Mouse (Mus musculus) G1E (cell line): ENCODE data around the gene Arhgef10l. TPM values are rescaled to one million over a fixed set of nuclear protein-coding genes. Genes with fewer than 3 reads are reported as not detected.

ENCODE experiments used
- ATAC-seq: 2 replicates; pipeline ENCODE4 v1.8.0; 2016; ENCODE audit warnings: mild to moderate bottlenecking; ENCODE audit not compliant: insufficient number of reproducible peaks, poor library complexity, low FRiP score, severe bottlenecking; ENCODE audit errors: extremely low read depth
- DNase-seq: peaks from one replicate; pipeline ENCODE4 v3.0.0; 2012; ENCODE audit warnings: low spot score
- H3K27me3 ChIP-seq: 2 replicates; pipeline ENCODE4 v1.6.1; 2012; ENCODE audit warnings: mild to moderate bottlenecking, low read length, inconsistent platforms; ENCODE audit not compliant: insufficient read depth
- H3K36me3 ChIP-seq: replicated peaks from 2 replicates; pipeline ENCODE3; 2012; ENCODE audit warnings: mild to moderate bottlenecking, inconsistent platforms
- H3K4me1 ChIP-seq: 2 replicates; pipeline ENCODE4 v1.6.1; 2012; ENCODE audit warnings: low read depth, low read length, inconsistent platforms, mixed read lengths; ENCODE audit not compliant: insufficient read depth
- H3K4me3 ChIP-seq: 2 replicates; pipeline ENCODE4 v1.5.1; 2012; ENCODE audit warnings: low read depth, mild to moderate bottlenecking, inconsistent platforms, low read length, moderate library complexity, mixed read lengths
- H3K9me3 ChIP-seq: replicated peaks from 2 replicates; pipeline ENCODE4 v1.6.1; 2012; ENCODE audit warnings: inconsistent platforms
- CTCF ChIP-seq: IDR thresholded peaks from 2 replicates; pipeline ENCODE4 v1.5.1; 2012; ENCODE audit warnings: low read depth, low read length, inconsistent platforms, mixed read lengths
- GATA1 ChIP-seq: IDR thresholded peaks from 2 replicates; pipeline ENCODE4 v1.6.1; 2012; ENCODE audit warnings: borderline replicate concordance, low read length, inconsistent platforms, mixed read lengths
- GATA2 ChIP-seq: IDR thresholded peaks from 2 replicates; pipeline ENCODE4 v1.6.1; 2012; ENCODE audit warnings: low read depth, low read length, inconsistent platforms, borderline replicate concordance
- POLR2AphosphoS5 ChIP-seq: IDR thresholded peaks from 2 replicates; pipeline ENCODE4 v1.6.1; 2012; ENCODE audit warnings: low read depth, low read length, inconsistent platforms; ENCODE audit not compliant: insufficient replicate concordance
- TAL1 ChIP-seq: conservative IDR thresholded peaks from 2 replicates; pipeline ENCODE4 v1.6.1; 2012; ENCODE audit warnings: low read depth, low read length, inconsistent platforms, mixed read lengths
- polyA plus RNA-seq: library from polyadenylated mRNA; stranded (reverse); fragments of >175 nt; gene quantifications from 2 replicates; pipeline ENCODE4 v1.2.3, GENCODE M21; 2012
- total RNA-seq, 2 experiments: library from RNA; stranded (forward) in 1 of 2; stranded (reverse) in 1 of 2; fragments of 200-1000 nt in 1 of 2; fragments of >200 nt in 1 of 2; fragmentation: Nextera tagmentation in 1 of 2; gene quantifications; 2 replicates each; pipeline ENCODE4 v1.2.3; 2014 to 2017

The Arhgef10l gene
- total and polyA plus RNA-seq, 3 experiments, result 24.7 to 32.6 (median 25.0) TPM

- H3K36me3 ChIP-seq, result no peaks in the 10 kb centered on the region
- TF ChIP-seq CTCF (no peak), GATA1 (no peak), POLR2AphosphoS5 (no peak), TAL1 (no peak), GATA2 (no peak)
- H3K27me3 ChIP-seq, result peaks cover 35% of the 10 kb centered on the region
- DNase-seq (no peak), ATAC-seq (no peak)
- no peak overlapping the region for H3K4me3 ChIP-seq
- H3K9me3 ChIP-seq, result no peaks in the 10 kb centered on the region
- peaks cover 7% of the 10 kb centered on the region for H3K4me1 ChIP-seq
Measured at GRCm38 (mm10) chr4:140662453-140662852, 3.4 kb downstream of the Arhgef10l start.

- no peak for ATAC-seq
- no peak for DNase-seq
- Histone ChIP-seq H3K27me3 (peaks cover 33% of the 10 kb centered on the region), H3K4me3 (no peak overlapping the region), H3K36me3 (no peaks in the 10 kb centered on the region), H3K4me1 (peaks cover 7% of the 10 kb centered on the region), H3K9me3 (no peaks in the 10 kb centered on the region)
- TF ChIP-seq GATA1, result no peak
- TF ChIP-seq POLR2AphosphoS5, result no peak
- no peak for TF ChIP-seq CTCF
- TF ChIP-seq GATA2, result no peak
- TF ChIP-seq TAL1, result no peak
Measured at GRCm38 (mm10) chr4:140661406-140662022, 4.3 kb downstream of the Arhgef10l start.

GRCm38 (mm10) chr4:140657681-140658575 is 7.9 kb downstream of the Arhgef10l start:
- Histone ChIP-seq H3K9me3 (no peaks in the 10 kb centered on the region), H3K4me3 (no peak overlapping the region), H3K36me3 (no peaks in the 10 kb centered on the region), H3K4me1 (peaks cover 6% of the 10 kb centered on the region), H3K27me3 (peaks cover 11% of the 10 kb centered on the region; the same call in 1 of the 2 replicates)
- TF ChIP-seq GATA1 (no peak), POLR2AphosphoS5 (no peak), CTCF (no peak), TAL1 (no peak), GATA2 (no peak)
- DNase-seq, result no peak
- ATAC-seq, result no peak

- DNase-seq (no peak), ATAC-seq (no peak)
- H3K27me3 ChIP-seq, result peaks cover 8% of the 10 kb centered on the region; the same call in 1 of the 2 replicates
Measured at GRCm38 (mm10) chr4:140656529-140656928, 9.3 kb downstream of the Arhgef10l start.

GRCm38 (mm10) chr4:140654798-140655197 is 11.0 kb downstream of the Arhgef10l start:
- DNase-seq (no peak), ATAC-seq (no peak)
- Histone ChIP-seq H3K9me3 (no peaks in the 10 kb centered on the region), H3K4me3 (no peak overlapping the region), H3K27me3 (peaks cover 12% of the 10 kb centered on the region; the same call in 1 of the 2 replicates), H3K36me3 (no peaks in the 10 kb centered on the region), H3K4me1 (no peaks in the 10 kb centered on the region)
- TF ChIP-seq GATA2, result no peak

More at GRCm38 (mm10) chr4:140656529-140656928, 9.3 kb downstream of the Arhgef10l start:
- Histone ChIP-seq H3K4me3 (no peak overlapping the region), H3K9me3 (no peaks in the 10 kb centered on the region), H3K4me1 (no peaks in the 10 kb centered on the region), H3K36me3 (no peaks in the 10 kb centered on the region)
- TF ChIP-seq POLR2AphosphoS5 (no peak), GATA1 (no peak)

GRCm38 (mm10) chr4:140653835-140654583 is 11.8 kb downstream of the Arhgef10l start:
- no peak overlapping the region for H3K4me3 ChIP-seq
- ATAC-seq (no peak), DNase-seq (no peak)
- H3K9me3 ChIP-seq, result no peaks in the 10 kb centered on the region
- no peaks in the 10 kb centered on the region for H3K4me1 ChIP-seq
- H3K27me3 ChIP-seq, result peaks cover 12% of the 10 kb centered on the region; the same call in 1 of the 2 replicates
- TF ChIP-seq CTCF, result no peak
- TF ChIP-seq GATA2, result no peak
- no peak for TF ChIP-seq GATA1
- no peak for TF ChIP-seq POLR2AphosphoS5
- no peak for TF ChIP-seq TAL1
- H3K36me3 ChIP-seq, result no peaks in the 10 kb centered on the region
